Mouse (Mus musculus): ENCODE measurements around the gene Olfr1055.
"Not testable (repeated sequence)": the region's sequence is repeated elsewhere in the genome, so short reads cannot be mapped to it uniquely, and the experiment has no call there.

Gene Olfr1055

DNA sequence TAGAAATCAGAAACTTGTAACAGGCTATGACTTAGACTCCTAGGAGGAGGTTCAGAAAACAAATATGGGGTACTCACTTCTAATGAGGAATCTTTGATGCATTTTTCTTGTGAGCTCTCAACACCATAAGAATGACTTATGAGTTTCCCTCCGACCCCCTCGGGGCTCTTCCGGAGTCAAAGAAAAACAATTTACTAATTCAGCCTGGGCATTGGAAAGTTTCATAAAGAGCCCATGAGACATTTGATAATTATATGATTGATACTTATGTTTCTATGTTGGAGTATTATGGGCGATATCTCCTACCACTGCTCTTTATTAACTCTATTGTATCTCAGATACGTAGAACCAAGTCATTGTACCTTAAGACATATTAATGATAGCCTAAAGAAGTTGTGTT, at the start of gene Olfr1055:
TSS of gene Olfr1055 (minus strand) at position 101 of the 400 bp plus-strand sequence.
- no peak for DNase-seq

DNA sequence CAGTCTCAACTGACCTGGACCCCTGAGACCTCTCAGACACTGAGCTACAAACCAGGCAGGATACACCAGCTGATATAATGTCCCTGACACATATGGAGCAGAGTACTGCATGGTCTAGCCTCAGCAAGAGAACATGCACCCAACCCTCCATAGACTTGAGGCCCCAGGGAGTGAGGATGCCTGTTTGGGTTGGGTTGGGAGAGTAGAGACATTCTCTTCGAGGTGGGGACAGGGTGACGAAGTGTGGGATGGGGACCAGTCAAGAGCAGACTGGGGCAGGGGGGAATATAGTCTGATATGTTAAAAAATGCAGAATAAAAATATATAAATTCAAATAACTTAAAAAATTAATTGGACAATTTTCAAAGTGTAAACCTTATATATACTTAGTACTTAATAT, 45.0 kb upstream of the Olfr1055 start:
- no peak for DNase-seq

DNA sequence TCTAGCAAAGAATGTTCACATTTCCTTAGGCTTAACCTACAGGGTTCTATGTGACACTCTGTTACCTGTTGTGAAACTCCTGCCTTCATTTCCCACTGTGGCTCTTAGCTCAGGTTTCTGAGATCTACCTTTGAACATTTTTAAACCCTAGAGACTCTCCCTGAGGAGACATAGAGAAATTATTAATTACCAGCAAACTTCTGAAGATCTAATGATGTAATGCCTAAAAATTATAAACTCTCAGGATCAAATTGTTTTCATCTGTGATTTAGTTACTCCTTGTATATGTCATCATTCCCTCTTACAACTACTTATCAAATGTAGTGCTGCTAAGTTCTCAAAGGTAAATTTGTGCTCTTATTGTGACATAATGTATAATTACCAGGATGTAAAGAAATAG, 38.4 kb upstream of the Olfr1055 start, which contains the start of gene Olfr1058:
TSS of gene Olfr1058 (minus strand) at position 101 of the 400 bp plus-strand sequence.
- not testable (repeated sequence) for DNase-seq

DNA sequence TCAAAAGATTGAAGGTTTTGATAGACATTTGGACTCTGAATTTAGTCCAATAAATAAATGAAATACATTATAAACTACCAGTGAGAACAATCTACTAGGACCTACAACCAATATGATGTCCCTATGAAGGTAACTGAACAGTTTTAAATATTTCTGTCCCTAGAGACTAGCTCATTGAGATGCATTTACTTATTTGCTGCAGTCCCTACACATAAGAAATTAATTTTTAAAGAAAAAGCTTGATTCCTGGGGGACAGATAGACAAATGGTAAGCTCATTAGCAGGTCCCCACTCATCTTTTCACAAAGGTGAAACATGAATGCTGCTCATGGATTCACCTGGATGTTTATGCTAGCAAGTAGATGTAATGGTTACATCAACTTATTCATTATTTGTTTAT, 28.2 kb upstream of the Olfr1055 start, which contains the start of gene Olfr1057:
TSS of gene Olfr1057 (minus strand) at position 101 of the 400 bp plus-strand sequence.
- DNase-seq, result no peak

DNA sequence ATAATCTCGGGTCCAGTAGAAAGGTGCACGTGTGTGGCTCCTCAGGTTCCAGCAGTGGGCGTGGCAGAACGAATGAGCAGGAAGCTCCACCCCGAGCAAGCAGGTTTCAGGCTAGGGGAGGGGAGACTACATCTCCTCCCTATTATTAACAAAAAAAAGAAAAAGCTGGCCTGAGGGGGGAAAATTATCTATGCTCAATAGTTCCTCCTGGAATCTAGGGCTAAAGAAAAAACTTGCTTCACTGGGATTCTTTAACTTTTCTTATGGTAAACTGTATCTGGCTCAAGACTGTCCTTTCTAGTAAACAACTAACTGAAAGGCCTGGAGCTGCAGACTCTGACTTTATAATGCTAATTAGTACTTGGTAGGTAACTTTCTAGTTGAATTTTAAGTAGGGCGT, 16.3 kb upstream of the Olfr1055 start:
- DNase-seq, result not testable (repeated sequence)

DNA sequence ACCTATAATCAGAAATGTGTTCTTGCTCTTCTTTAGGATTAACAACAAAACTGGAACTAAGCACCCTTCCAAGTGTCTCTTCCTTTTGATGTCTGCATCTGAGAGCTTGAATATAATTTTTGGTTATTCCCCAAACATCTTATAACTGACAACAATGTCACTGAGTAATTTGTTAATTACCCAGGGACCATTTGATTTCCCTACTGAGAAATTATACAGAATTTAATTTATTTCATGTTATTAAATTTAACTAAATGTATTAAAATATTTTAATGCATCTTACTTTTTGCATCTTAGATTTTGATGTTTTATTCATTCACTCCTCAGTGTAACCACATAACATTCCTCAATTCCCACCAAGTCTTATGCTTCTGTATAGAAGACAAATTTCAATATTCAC, 12.3 kb upstream of the Olfr1055 start, which contains the start of gene Olfr1056:
TSS of gene Olfr1056 (minus strand) at position 101 of the 400 bp plus-strand sequence.
- no peak for DNase-seq

DNA sequence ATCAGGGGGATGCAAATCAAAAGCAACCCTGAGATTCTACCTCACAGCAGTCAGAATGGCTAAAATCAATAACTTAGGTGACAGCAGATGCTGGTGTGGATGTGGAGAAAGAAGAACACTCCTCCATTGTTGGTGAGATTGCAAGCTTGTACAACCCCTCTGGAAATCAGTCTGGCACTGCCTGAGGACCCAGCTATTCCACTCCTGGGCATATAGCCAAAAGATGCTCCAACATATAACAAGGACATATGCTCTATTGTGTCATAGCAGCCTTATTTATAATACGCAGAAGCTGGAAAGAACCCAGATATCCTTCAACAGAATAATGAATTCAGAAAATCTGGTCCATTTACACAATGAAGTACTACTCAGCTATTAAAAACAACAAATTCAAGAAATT, 1.7 kb upstream of the Olfr1055 start:
- DNase-seq, result not testable (repeated sequence)

DNA sequence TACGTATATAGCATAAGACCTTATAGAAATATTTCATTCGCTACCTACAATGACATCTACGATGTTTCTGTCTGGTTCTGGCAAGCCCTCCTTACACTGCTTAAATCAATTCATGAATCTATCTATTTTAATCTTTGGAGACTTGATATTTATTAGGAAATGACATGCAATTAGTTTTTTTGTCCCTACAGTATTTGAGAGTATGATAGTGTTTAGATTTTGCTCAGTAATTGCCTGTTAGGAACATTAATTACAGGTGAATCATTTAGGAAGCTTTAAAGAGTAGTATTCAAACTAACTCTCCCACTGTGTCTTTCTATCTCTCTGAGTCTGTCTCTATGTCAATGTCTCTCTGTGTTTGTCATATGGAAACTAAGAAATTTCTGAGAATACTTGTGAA, 14.8 kb downstream of the Olfr1055 start, which contains the start of gene Olfr1054:
TSS of gene Olfr1054 (minus strand) at position 101 of the 400 bp plus-strand sequence.
- DNase-seq, result no peak

DNA sequence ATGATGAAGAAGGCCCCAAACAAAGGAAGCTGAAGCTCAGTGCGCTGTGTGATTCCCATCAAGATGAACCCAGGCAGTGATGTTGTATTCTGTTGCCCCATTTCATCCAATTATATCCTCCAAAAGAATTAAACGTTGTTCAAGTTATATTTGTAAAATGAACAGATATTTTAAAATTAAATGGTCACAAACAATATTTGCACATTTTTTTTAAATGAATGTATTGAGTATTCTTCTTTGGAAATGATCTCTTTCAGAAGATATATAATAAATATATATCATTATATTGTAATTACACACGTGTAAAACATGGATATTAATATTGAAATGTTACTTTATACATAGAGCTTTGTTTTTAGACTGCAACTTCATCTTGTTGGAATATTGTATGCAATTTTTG, 34.9 kb downstream of the Olfr1055 start, which contains the start of gene Olfr1053:
TSS of gene Olfr1053 (minus strand) at position 101 of the 400 bp plus-strand sequence.
- no peak for DNase-seq

All from cerebellum, postnatal 36 days (tissue).